Mouse (Mus musculus) ES-E14 (cell line): ENCODE data around the gene Zcchc3.

ENCODE experiments used
- CHD2 ChIP-seq: IDR thresholded peaks from 2 replicates; pipeline ENCODE4 v1.6.1; 2014; ENCODE audit warnings: mild to moderate bottlenecking, low read depth, low read length, inconsistent platforms
- HCFC1 ChIP-seq: IDR thresholded peaks from 2 replicates; pipeline ENCODE4 v1.6.1; 2012; ENCODE audit warnings: low read length, inconsistent platforms, borderline replicate concordance; ENCODE audit not compliant: insufficient read depth
- MAFK ChIP-seq: IDR thresholded peaks from 2 replicates; pipeline ENCODE4 v1.6.1; 2014; ENCODE audit warnings: mild to moderate bottlenecking, low read depth, low read length, inconsistent platforms; ENCODE audit not compliant: insufficient read depth
- ZC3H11A ChIP-seq: IDR thresholded peaks from 2 replicates; pipeline ENCODE4 v1.6.1; 2012; ENCODE audit warnings: low read depth, mild to moderate bottlenecking, inconsistent platforms, low read length, borderline replicate concordance
- ZNF384 ChIP-seq: IDR thresholded peaks from 2 replicates; pipeline ENCODE4 v1.6.1; 2012; ENCODE audit warnings: low read depth, low read length, inconsistent platforms

DNA sequence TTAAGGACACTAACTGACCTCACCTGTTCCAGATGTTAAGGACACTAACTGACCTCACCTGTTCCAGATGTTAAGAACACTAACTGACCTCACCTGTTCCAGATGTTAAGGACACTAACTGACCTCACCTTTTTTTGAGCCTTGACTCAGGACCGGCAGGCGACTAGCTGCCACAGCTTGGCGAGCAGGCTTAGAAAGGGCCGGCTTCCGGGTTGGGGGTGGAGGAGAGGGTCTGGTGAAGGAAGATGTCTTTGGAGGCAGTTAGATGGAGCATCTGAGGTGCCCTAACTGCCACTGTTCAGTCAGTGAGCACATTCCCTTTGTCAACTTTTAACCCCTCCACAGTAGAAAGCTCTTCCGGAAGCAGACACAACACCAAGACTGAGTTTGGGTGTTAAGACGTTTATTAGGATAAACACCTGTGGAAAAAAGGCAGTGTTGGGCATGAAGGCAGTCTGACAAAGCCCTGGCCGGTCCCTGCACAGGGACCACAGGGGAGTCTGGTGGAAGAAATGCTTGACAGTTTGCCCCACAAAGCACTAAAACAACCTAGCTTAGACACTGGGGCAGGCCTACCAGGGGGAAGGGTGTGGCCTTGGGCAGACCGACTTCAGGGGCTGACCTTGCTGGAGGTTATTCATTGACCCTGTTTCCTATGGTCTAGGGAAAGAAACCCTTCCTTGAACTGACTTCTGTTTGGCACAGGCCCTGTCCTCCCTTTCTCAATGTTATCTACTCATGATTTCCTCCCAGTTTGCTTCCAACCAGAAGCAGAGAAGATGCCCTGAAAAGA is 21.4 kb downstream of the Zcchc3 start:
- TF ChIP-seq MAFK (no peak), HCFC1 (no peak), ZNF384 (no peak), ZC3H11A (no peak), CHD2 (no peak)
